Mouse (Mus musculus) hindbrain, postnatal 0 days (tissue): ENCODE measurements at regions not wholly inside any gene's neighbourhood (a gene's known extent, or its start where the extent isn't known, plus 50 kb on each side); places are given as distances from the start of the nearest gene placed in this dataset.

ENCODE experiments used
- ATAC-seq: fragments of 200-750 bp; cut with Nextera tagmentation; 2 replicates; pipeline ENCODE4 v1.8.0; 2017; ENCODE audit warnings: mild to moderate bottlenecking, moderate TSS enrichment, moderate library complexity
- DNase-seq: peaks from one replicate; pipeline ENCODE4 v3.0.0-alpha.2; 2015; ENCODE audit warnings: low spot score
- H3K27ac ChIP-seq: fragments of 300-500 bp; sonication (generic); 2 replicates; pipeline ENCODE4 v1.5.1; 2014; ENCODE audit warnings: mild to moderate bottlenecking
- H3K27me3 ChIP-seq: fragments of 300-500 bp; sonication (generic); 2 replicates; pipeline ENCODE4 v1.6.1; 2014; ENCODE audit warnings: low read length, mixed read lengths; ENCODE audit not compliant: insufficient read depth
- H3K36me3 ChIP-seq: fragments of 300-500 bp; sonication (generic); 2 replicates; pipeline ENCODE4 v1.6.1; 2014; ENCODE audit warnings: low read length, mixed read lengths; ENCODE audit not compliant: insufficient read depth
- H3K4me1 ChIP-seq: fragments of 300-500 bp; sonication (generic); 2 replicates; pipeline ENCODE4 v1.6.1; 2014; ENCODE audit warnings: antibody characterized with exemption, low read length, mixed read lengths; ENCODE audit not compliant: insufficient read depth
- H3K4me2 ChIP-seq: fragments of 300-500 bp; sonication (generic); 2 replicates; pipeline ENCODE4 v1.6.1; 2014; ENCODE audit warnings: low read depth, mild to moderate bottlenecking, low read length, moderate library complexity, mixed read lengths
- H3K4me3 ChIP-seq: fragments of 300-500 bp; sonication (generic); 2 replicates; pipeline ENCODE4 v1.5.1; 2014; ENCODE audit warnings: low read length
- H3K9ac ChIP-seq: fragments of 300-500 bp; sonication (generic); replicated peaks from 2 replicates; pipeline ENCODE4 v1.6.1; 2014; ENCODE audit warnings: mild to moderate bottlenecking, low read length, moderate library complexity, mixed read lengths
- H3K9me3 ChIP-seq: fragments of 300-500 bp; sonication (generic); 2 replicates; pipeline ENCODE4 v1.6.1; 2016; ENCODE audit warnings: low read length, mixed read lengths
- CTCF ChIP-seq: IDR thresholded peaks from 2 replicates; pipeline ENCODE4 v1.5.1; 2016; ENCODE audit warnings: antibody characterized with exemption, control low read depth, low read depth
- WGBS: fragments of 180-500 bp; shearing (Covaris S2); extraction: QIAGEN DNeasy Blood & Tissue Kit; methylation state at CpG from one replicate; pipeline ENCODE4 v1.1.7; 2014; 5-methylcytosine and 5-hydroxymethylcytosine counted together

GRCm38 (mm10) chr17:13659103-13659502 is 101.2 kb upstream of the Afdn start:
- H3K4me3 ChIP-seq = no peak overlapping the region
- H3K9ac ChIP-seq = 0 out of 2 replicates have a peak overlapping the region, but pooled peaks have one; percentile 1
- no peaks in the 10 kb centered on the region for H3K27me3 ChIP-seq
- H3K9me3 ChIP-seq = no peaks in the 10 kb centered on the region
- TF ChIP-seq CTCF = no peak
- no peaks in the 10 kb centered on the region for H3K36me3 ChIP-seq
- DNase-seq (no peak), ATAC-seq (no peak)
- peak overlapping the region; percentile 83 for H3K27ac ChIP-seq
- peaks cover 25% of the 10 kb centered on the region; the same call in 1 of the 2 replicates for H3K4me1 ChIP-seq
- no peak overlapping the region for H3K4me2 ChIP-seq
- WGBS = 17% methylated on average over 8 of the region's 8 CpGs

- 57% methylated on average over 4 of the region's 4 CpGs for WGBS
- no peak overlapping the region for H3K9ac ChIP-seq
- H3K9me3 ChIP-seq = no peaks in the 10 kb centered on the region
- ATAC-seq (no peak), DNase-seq (no peak)
- H3K27ac ChIP-seq = no peak overlapping the region
- H3K4me3 ChIP-seq = no peak overlapping the region
- H3K36me3 ChIP-seq = no peaks in the 10 kb centered on the region
- no peaks in the 10 kb centered on the region for H3K27me3 ChIP-seq
- H3K4me2 ChIP-seq = no peak overlapping the region
- no peak for TF ChIP-seq CTCF
- peaks cover 25% of the 10 kb centered on the region; the same call in 1 of the 2 replicates for H3K4me1 ChIP-seq
Measured at GRCm38 (mm10) chr17:13659943-13660342, 100.4 kb upstream of the Afdn start.

GRCm38 (mm10) chr17:13661023-13661422 is 99.3 kb upstream of the Afdn start:
- Histone ChIP-seq H3K4me2 (no peak overlapping the region), H3K4me1 (peaks cover 24% of the 10 kb centered on the region; the same call in 1 of the 2 replicates), H3K36me3 (no peaks in the 10 kb centered on the region), H3K9ac (no peak overlapping the region), H3K27ac (no peak overlapping the region), H3K27me3 (no peaks in the 10 kb centered on the region), H3K9me3 (no peaks in the 10 kb centered on the region), H3K4me3 (no peak overlapping the region)
- 90% methylated on average over 8 of the region's 8 CpGs for WGBS
- no peak for TF ChIP-seq CTCF
- DNase-seq (no peak), ATAC-seq (no peak)

- Histone ChIP-seq H3K4me1 (peaks cover 23% of the 10 kb centered on the region; the same call in 1 of the 2 replicates), H3K27ac (peak overlapping the region; percentile 32; the same call in 1 of the 2 replicates), H3K9me3 (no peaks in the 10 kb centered on the region), H3K36me3 (no peaks in the 10 kb centered on the region), H3K9ac (no peak overlapping the region), H3K4me2 (no peak overlapping the region), H3K27me3 (no peaks in the 10 kb centered on the region), H3K4me3 (no peak overlapping the region)
- no peak for TF ChIP-seq CTCF
- 40% methylated on average over 4 of the region's 4 CpGs for WGBS
- no peak for ATAC-seq
- peak; percentile 37 for DNase-seq
Measured at GRCm38 (mm10) chr17:13662152-13662551, 98.2 kb upstream of the Afdn start.
